Mouse (Mus musculus): ENCODE measurements around the gene Bcl6b.
A peak's percentile ranks its signal among the peaks of the same experiment; 100 is the strongest.

The Bcl6b gene

GRCm38 (mm10) chr11:70233016-70233415, 3.4 kb upstream of the Bcl6b start:
- DNase-seq (ENCODE audit: low spot score) = no peak

DNA sequence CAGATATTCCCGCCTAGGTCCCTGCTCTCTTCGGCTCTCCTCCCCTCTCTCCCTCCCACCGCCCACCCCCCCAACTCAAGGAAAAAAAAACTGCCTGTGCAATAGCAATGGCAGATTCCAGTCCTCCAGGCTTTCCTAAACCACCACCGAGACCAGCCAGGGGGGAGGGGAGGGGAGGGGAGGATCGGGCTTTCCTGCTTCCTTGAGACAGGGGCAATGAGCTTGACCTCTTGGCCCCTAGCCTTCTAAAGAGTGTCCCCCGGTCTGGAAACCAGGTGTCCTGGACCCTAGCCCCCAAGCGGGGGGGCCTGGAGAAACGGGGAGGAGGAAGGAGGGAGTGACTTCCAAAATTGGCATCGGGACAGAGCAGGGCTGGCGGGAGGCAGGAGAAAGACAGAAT, 2.9 kb upstream of the Bcl6b start:
- peak; percentile 76 for DNase-seq (ENCODE audit: low spot score)

DNA sequence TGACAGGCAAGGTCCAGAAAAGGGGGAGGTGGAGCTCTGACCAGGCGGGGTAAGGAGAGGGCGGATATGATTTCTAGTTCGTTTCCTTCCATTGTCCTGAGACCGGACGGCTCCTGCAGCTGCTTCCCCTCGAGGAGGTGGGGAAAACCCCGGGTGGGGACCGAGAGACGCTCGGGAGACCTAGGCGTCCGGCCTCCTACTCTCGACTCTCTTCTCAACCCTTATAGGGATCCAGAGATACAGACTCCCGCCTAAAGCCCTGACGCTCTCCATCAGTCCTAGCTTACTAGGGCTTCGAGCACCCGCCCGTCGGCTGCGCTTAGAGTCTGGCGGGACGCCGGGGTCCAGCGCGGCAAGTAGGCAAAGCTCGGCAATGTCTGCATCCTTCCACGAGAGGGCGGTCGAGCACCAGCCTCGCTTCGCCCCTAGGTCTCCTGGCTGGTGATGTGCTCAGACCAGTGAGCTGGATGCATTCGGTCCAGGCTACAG, 685 bp upstream of the Bcl6b start:
- DNase-seq (ENCODE audit: low spot score) = peak; percentile 94

DNA sequence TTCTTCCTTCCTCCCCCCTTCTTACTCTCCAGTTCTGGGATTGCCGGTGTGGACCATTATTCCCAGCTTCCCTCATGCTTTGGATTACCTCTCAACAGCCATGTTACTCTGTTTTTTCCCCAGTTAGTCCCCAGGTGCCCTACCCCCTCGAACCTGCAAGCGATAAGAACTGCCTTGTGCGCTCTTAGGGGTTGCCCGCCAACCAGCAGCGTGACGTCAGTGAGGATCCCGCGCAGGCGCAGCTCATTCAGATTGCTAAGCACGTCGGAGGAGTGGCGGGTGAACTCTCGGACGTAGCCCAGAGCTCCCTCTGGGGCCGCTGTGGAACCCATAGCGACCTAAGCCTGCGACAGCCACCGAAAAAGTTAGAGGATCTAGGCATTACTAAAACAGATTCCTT, 770 bp downstream of the Bcl6b start:
- peak; percentile 84 for DNase-seq (ENCODE audit: low spot score)

GRCm38 (mm10) chr11:70227661-70228245, 1.8 kb downstream of the Bcl6b start:
- DNase-seq (ENCODE audit: low spot score) = no peak

DNA sequence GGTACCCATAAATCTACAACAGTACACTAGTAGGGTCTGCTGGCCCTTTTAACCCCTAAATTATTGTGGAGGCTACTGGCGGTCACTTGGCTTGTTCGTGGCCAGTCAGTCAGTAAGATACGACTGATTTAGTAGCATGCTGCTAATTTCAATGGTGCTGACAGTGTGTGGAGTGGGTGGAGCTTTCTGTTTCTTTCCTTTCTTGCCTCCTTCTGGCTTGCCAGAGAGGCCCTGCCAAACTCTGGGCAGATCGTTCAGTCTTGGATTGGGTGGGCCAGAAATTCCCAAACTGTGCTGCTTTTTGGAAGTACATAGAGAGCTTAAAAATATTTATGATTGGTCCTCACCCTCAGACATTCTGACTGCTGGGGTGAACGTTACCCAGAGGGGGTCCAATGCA, 2.5 kb downstream of the Bcl6b start:
- no peak for DNase-seq (ENCODE audit: low spot score)

DNA sequence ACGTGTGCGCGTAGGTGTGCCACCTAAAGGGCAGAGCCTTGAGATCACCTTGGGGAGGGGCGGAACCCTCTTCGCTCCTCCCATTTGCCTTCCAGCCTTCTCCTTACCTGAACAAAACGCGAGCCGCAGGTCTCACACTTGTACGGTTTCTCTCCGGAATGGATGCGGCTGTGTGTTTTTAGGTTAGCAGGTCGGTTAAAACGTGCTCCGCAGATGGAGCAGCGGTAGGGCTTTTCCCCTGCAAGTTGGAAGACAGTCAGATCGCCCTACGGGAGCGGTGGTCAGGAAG, 3.1 kb downstream of the Bcl6b start:
- no peak for DNase-seq (ENCODE audit: low spot score)

- DNase-seq (ENCODE audit: low spot score) = no peak
These were observed 3.6 kb downstream of the Bcl6b start for GRCm38 (mm10) chr11:70225798-70226601.

DNA sequence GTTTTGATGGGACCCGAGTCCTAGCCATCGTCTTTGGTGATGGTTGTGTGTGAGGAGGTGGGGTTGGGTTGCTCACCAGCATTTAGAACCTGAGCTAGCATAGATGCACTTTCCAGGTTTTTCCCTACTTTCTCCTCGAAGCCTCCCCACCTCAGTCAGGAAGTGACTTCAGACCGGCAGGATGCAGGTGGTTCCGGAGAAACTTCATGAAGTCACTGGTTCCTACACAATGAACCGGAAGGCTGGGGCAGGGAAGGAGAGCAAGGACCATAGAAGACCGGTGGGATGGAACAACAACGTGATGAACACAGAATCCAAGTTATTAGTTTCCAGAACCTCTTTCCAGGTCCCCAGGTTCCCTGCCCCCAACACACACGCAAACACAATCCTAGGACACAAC, 5.9 kb downstream of the Bcl6b start:
- no peak for DNase-seq (ENCODE audit: low spot score)

DNA sequence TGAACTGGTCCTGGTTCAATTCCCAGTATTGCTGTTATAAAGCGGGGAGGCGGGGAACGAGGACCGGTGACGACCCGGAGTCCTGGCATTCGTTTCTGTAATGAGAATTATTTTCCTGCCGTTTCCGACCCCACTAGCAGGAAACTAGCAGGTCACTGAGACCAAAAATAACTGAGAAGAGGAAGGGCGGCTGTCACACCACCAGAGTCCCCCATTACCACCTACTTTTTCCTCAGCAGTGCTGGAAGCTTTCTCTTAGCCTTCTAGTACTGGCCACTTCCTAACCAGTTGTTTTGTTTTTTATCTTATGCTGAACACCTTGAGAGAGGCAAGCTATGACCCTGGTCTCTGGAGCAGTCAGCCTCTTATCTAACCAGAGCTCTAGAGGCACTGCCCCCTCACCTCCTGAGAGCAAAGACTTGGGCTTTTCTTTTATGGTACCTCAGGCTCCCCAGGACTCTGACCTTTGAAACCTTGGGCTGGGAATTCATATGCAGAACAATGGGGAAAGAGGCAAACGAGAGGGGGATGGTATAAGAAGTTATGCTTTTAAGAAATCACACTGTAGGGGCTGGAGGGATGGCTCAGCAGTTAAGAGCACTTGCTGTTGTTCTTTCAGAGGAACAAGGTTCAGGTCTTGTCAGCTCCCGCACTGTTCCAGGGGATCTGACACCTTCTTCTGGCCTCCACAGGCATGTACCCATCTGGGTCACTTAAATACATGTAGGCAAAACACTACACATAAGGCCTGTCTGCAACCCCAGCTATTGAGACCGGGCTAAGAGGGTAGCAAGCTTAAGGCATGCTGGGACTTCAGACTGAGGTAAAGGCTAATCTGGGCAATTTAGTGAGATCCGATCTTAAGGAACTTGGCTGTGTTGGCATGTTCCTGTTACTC, 7.7 kb downstream of the Bcl6b start:
- no peak for DNase-seq (ENCODE audit: low spot score)

- DNase-seq (ENCODE audit: low spot score) = peak; percentile 93
These were observed 8.6 kb downstream of the Bcl6b start, which contains the start of gene Slc16a13 for GRCm38 (mm10) chr11:70220731-70221602. TSS of gene Slc16a13 (minus strand) at chr11:70221064.

DNA sequence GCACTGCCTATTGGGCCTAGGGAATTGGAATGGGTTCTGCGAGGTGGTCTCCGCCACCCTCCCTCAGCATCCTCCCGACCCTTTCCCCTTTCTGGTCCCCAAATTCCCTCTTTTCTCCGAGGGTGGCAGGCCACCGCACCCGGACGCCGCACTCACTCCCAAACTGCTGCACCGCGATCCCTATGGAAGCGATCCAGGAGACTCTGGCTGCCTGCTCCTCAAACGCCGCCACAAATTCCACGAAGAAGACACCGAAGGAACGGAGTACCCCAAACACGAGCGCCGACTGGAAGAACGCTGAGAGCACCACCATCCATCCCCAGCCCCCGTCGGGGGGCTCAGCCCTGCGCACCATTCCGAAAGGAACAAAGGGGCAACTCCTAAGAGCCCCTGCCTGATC, 9.3 kb downstream of the Bcl6b start:
- no peak for DNase-seq (ENCODE audit: low spot score)

GRCm38 (mm10) chr11:70219873-70220272, 9.7 kb downstream of the Bcl6b start:
- no peak for DNase-seq (ENCODE audit: low spot score)

DNA sequence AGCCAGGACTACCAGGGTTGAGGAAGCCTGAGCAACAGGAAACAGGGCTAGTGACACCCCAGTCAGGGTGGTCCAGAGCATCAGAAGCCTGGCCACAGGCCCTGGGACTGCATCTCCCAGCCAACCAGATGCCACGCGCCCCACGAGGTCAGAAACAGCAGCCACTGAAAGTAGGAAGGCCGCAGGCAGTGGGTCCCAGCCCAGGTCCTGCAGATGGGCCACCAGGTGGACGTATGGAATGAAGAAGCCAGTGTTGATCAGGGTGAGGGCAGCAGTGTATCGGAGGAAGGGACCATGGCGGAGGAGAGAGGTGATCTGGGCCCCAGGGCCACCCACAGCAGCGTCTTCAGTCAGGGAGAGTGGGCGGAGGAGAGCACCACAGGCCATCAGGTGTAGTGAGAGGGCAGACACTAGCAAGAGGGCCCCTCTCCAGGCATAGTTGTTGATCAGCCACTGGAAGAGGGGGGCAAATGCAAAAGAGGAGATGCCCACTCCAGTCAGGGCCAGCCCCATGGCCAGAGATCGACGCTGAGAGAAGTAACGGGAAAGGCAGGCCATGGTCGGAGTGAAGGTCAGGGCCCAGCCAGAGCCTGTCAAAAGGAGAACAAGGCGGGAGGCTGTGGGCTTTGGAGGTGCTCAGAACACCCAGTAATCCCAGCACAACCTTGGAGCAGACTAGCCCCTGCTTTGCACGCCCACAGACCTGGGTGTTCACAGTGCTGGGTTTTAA, 10.7 kb downstream of the Bcl6b start:
- DNase-seq (ENCODE audit: low spot score) = no peak

- DNase-seq (ENCODE audit: low spot score) = no peak
These were observed 11.6 kb downstream of the Bcl6b start for GRCm38 (mm10) chr11:70218039-70218438.

DNA sequence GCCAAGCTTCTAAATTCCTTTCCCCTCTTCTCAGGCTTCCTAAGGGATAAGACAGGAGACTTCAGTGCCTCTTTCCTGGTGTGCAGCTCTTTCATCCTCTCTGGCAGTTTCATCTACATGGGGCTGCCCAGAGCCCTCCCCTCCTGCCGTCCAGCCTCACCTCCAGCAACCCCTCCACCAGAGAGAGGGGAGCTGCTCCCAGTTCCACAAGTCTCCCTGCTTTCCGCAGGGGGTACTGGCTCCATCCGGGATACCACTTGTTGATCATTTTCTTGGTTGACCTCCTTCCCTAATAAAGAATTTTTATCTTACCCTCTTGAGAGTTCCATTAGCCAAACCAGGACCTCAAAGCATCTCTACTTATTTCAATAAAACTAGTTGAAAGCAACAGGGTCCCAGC, 13.5 kb downstream of the Bcl6b start:
- no peak for DNase-seq (ENCODE audit: low spot score)

GRCm38 (mm10) chr11:70215301-70215700, 14.3 kb downstream of the Bcl6b start:
- DNase-seq (ENCODE audit: low spot score) = no peak

GRCm38 (mm10) chr11:70214856-70215209, 14.8 kb downstream of the Bcl6b start:
- no peak for DNase-seq (ENCODE audit: low spot score)

GRCm38 (mm10) chr11:70214191-70214855, 15.3 kb downstream of the Bcl6b start:
- DNase-seq (ENCODE audit: low spot score) = no peak

- no peak for DNase-seq (ENCODE audit: low spot score)
These were observed 15.9 kb downstream of the Bcl6b start for GRCm38 (mm10) chr11:70213736-70214135.

GRCm38 (mm10) chr11:70212896-70213295, 16.7 kb downstream of the Bcl6b start:
- DNase-seq (ENCODE audit: low spot score) = peak; percentile 81

Data from testis, postnatal 10 days (tissue).